ENCODE assay signal across 15 mouse cellular contexts in genomic region chr17:81041662-81042061, GRCm38 (mm10).
"Had no signal": no experiment of that assay in that cellular context is flagged by ENCODE, and none has a peak within 500 bp of the region (broad histone marks: within the 10 kb centered on the region; RNA-seq: fewer than 3 reads in every experiment).

No protein-coding gene starts in this region.

- H3K27ac ChIP-seq: kidney, postnatal 0 days; layer of hippocampus, adult 2 months; limb, embryonic 15.5 days; lung, embryonic 15.5 days; macrophage; neural tube, embryonic 13.5 days had no signal

- H3K9me3 ChIP-seq: limb, embryonic 15.5 days; lung, embryonic 15.5 days; neural tube, embryonic 13.5 days had no signal

- ATAC-seq: inflammation-experienced regulatory T-cells, adult 6 months; intestine, postnatal 0 days had no signal

- H3K4me3 ChIP-seq: layer of hippocampus, adult 2 months; limb, embryonic 15.5 days; lung, embryonic 15.5 days; neural tube, embryonic 13.5 days had no signal

- H3K9ac ChIP-seq: limb, embryonic 15.5 days; lung, embryonic 15.5 days; neural tube, embryonic 13.5 days had no signal

- DNase-seq: kidney, adult 8-10 months; kidney, postnatal 36 days; lung, postnatal 14 days; midbrain, embryonic 14.5 days; retina, postnatal 1 day; right cerebral cortex, postnatal 4 days; thymus, postnatal 36 days had no signal

- H3K4me2 ChIP-seq: limb, embryonic 15.5 days; lung, embryonic 15.5 days; neural tube, embryonic 13.5 days had no signal

- H3K27me3 ChIP-seq: limb, embryonic 15.5 days; lung, embryonic 15.5 days; neural tube, embryonic 13.5 days had no signal

- H3K4me1 ChIP-seq: limb, embryonic 15.5 days; lung, embryonic 15.5 days had no signal
